Mouse (Mus musculus): ENCODE data around the gene Slc7a5. TPM values are rescaled to one million over a fixed set of nuclear protein-coding genes. Genes with fewer than 3 reads are reported as not detected.

The Slc7a5 gene
- total and polyA plus RNA-seq, 3 experiments = 110 to 291 (median 207) TPM

DNA sequence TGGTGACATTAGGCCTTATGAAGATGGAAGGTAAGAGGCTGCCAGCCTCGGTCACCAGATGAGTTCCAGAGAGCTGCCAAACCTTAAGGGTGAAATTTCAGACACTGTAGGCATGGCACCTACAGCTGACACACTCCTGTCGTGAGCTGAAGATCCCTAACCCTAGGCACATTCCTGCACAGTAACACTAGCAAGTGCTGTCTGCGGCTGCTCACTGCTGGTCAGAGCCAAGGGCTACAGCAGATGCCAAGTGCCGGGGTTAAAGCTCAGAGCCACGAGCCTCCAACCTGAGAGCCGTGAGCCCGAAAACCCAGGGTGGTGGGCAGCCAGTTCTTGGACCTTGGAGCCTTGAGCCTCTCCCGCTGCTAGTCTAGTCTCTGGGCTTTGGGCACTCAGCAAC lies 36.2 kb upstream of the Slc7a5 start:
- no peaks in the 10 kb centered on the region for H3K9me3 ChIP-seq (replicated peaks; ENCODE audit: low read length)
- H3K79me2 ChIP-seq (replicated peaks; ENCODE audit: control insufficient read depth, extremely low read depth, insufficient read depth, poor library complexity, severe bottlenecking) = no peaks in the 10 kb centered on the region
- H3K4me3 ChIP-seq (replicated peaks in 1 of 3; ENCODE audit: low read depth in 2 of 3, low read length in 2 of 3, poor library complexity in 1 of 3) = no peak overlapping the region
- H3K27ac ChIP-seq (ENCODE audit: insufficient read depth, low read depth) = no peak overlapping the region
- no peak overlapping the region for H3K9ac ChIP-seq (ENCODE audit: insufficient read depth, low read depth)
- H3K4me2 ChIP-seq (ENCODE audit: insufficient read depth, low read depth, poor library complexity, severe bottlenecking) = no peak overlapping the region
- H3K27me3 ChIP-seq (replicated peaks) = peaks cover 28% of the 10 kb centered on the region
- dilution Hi-C loops (cut with MboI; ENCODE audit: extremely low pct_ligation_motif_present, extremely low pct_unique_long_range_greater_than_20kb, low sequenced_read_pairs) = no loop called here
- DNase-seq (ENCODE audit: extremely low read depth) = no peak
- in situ Hi-C loops (cut with MboI; ENCODE audit: low pct_ligation_motif_present, low pct_unique_long_range_greater_than_20kb, low sequenced_read_pairs) = loop anchor here (10.0 kb wide), 1 partner anchor 359 kb away; no protein-coding TSS in a partner anchor
- no peaks in the 10 kb centered on the region for H3K36me3 ChIP-seq (replicated peaks in 1 of 2; ENCODE audit: control insufficient read depth in 1 of 2, insufficient read depth in 1 of 2, low read length in 1 of 2)
- TF ChIP-seq MAZ (IDR thresholded peaks at IDR 0.05; ENCODE audit: low read depth, low read length) (no peak), SIN3A (IDR thresholded peaks at IDR 0.05; ENCODE audit: low read length) (no peak), POLR2AphosphoS2 (IDR thresholded peaks at IDR 0.05; ENCODE audit: low read depth, low read length) (no peak), IRF4 (IDR thresholded peaks at IDR 0.05; ENCODE audit: low read depth, low read length) (no peak), MXI1 (IDR thresholded peaks at IDR 0.05; ENCODE audit: low read depth, low read length) (no peak), JUN (IDR thresholded peaks at IDR 0.05; ENCODE audit: insufficient read depth, low read depth, low read length) (no peak), NELFE (IDR thresholded peaks at IDR 0.05; ENCODE audit: low read depth, low read length) (no peak), ZMIZ1 (IDR thresholded peaks at IDR 0.05; ENCODE audit: low read depth, low read length) (no peak), ETS1 (conservative IDR thresholded peaks at IDR 0.05; ENCODE audit: low read depth, low read length) (no peak), BHLHE40 (IDR thresholded peaks at IDR 0.05; ENCODE audit: low read depth, low read length) (no peak), PAX5 (IDR thresholded peaks at IDR 0.05; ENCODE audit: low read length) (no peak), JUND (conservative IDR thresholded peaks at IDR 0.05; ENCODE audit: low read depth, low read length) (no peak), RCOR1 (conservative IDR thresholded peaks at IDR 0.05; ENCODE audit: low read depth, low read length) (no peak), MAX (IDR thresholded peaks at IDR 0.05; ENCODE audit: low read length) (no peak), POLR2A (IDR thresholded peaks at IDR 0.05; ENCODE audit: low read depth, low read length) (no peak), TBP (conservative IDR thresholded peaks at IDR 0.05; ENCODE audit: low read depth, low read length) (no peak), ZKSCAN1 (IDR thresholded peaks at IDR 0.05; ENCODE audit: borderline replicate concordance, low read depth, low read length) (no peak), CTCF (conservative IDR thresholded peaks at IDR 0.05 in 1 of 2, IDR thresholded peaks at IDR 0.05 in 1 of 2; ENCODE audit: low read depth in 2 of 2, low read length in 2 of 2) (no peak)
- peaks cover 4 to 12% of the 10 kb centered on the region in 2 experiments; a peak in 3 of 4 replicates for H3K4me1 ChIP-seq (ENCODE audit: control insufficient read depth in 1 of 2, insufficient read depth in 2 of 2)

- no peaks in the 10 kb centered on the region for H3K36me3 ChIP-seq (replicated peaks in 1 of 2; ENCODE audit: control insufficient read depth in 1 of 2, insufficient read depth in 1 of 2, low read length in 1 of 2)
- no peak overlapping the region for H3K27ac ChIP-seq (ENCODE audit: insufficient read depth, low read depth)
- no peaks in the 10 kb centered on the region for H3K9me3 ChIP-seq (replicated peaks; ENCODE audit: low read length)
- no peak for DNase-seq (ENCODE audit: extremely low read depth)
- H3K27me3 ChIP-seq (replicated peaks) = peaks cover 28% of the 10 kb centered on the region
- dilution Hi-C loops (cut with MboI; ENCODE audit: extremely low pct_ligation_motif_present, extremely low pct_unique_long_range_greater_than_20kb, low sequenced_read_pairs) = no loop called here
- in situ Hi-C loops (cut with MboI; ENCODE audit: low pct_ligation_motif_present, low pct_unique_long_range_greater_than_20kb, low sequenced_read_pairs) = loop anchor here (10.0 kb wide), 1 partner anchor 358 kb away; no protein-coding TSS in a partner anchor
- H3K4me3 ChIP-seq (replicated peaks in 1 of 3; ENCODE audit: low read depth in 2 of 3, low read length in 2 of 3, poor library complexity in 1 of 3) = no peak overlapping the region
- no peak for TF ChIP-seq USF1 (IDR thresholded peaks at IDR 0.05; ENCODE audit: low read depth, low read length)
- no peak for TF ChIP-seq ZKSCAN1 (IDR thresholded peaks at IDR 0.05; ENCODE audit: borderline replicate concordance, low read depth, low read length)
- TF ChIP-seq GABPA (IDR thresholded peaks at IDR 0.05; ENCODE audit: insufficient replicate concordance, low read depth, low read length) = no peak
- H3K4me1 ChIP-seq (ENCODE audit: control insufficient read depth in 1 of 2, insufficient read depth in 2 of 2) = peaks cover 4 to 17% of the 10 kb centered on the region in 2 experiments
- H3K79me2 ChIP-seq (replicated peaks; ENCODE audit: control insufficient read depth, extremely low read depth, insufficient read depth, poor library complexity, severe bottlenecking) = no peaks in the 10 kb centered on the region
- H3K4me2 ChIP-seq (ENCODE audit: insufficient read depth, low read depth, poor library complexity, severe bottlenecking) = no peak overlapping the region
- H3K9ac ChIP-seq (ENCODE audit: insufficient read depth, low read depth) = no peak overlapping the region
These were observed 35.6 kb upstream of the Slc7a5 start for GRCm38 (mm10) chr8:121943057-121943540.

All from CH12.LX (cell line).